Mouse (Mus musculus) hindbrain, postnatal 0 days (tissue): Measurements from ENCODE around the gene Fau. TPM values are rescaled to one million over a fixed set of nuclear protein-coding genes. Genes with fewer than 3 reads are reported as not detected.

Experiments
- ATAC-seq: fragments of 200-750 bp; cut with Nextera tagmentation; 2 replicates; pipeline ENCODE4 v1.8.0; 2017; ENCODE audit warnings: mild to moderate bottlenecking, moderate TSS enrichment, moderate library complexity
- DNase-seq: peaks from one replicate; pipeline ENCODE4 v3.0.0-alpha.2; 2015; ENCODE audit warnings: low spot score
- H3K27ac ChIP-seq: fragments of 300-500 bp; sonication (generic); 2 replicates; pipeline ENCODE4 v1.5.1; 2014; ENCODE audit warnings: mild to moderate bottlenecking
- H3K27me3 ChIP-seq: fragments of 300-500 bp; sonication (generic); 2 replicates; pipeline ENCODE4 v1.6.1; 2014; ENCODE audit warnings: low read length, mixed read lengths; ENCODE audit not compliant: insufficient read depth
- H3K36me3 ChIP-seq: fragments of 300-500 bp; sonication (generic); 2 replicates; pipeline ENCODE4 v1.6.1; 2014; ENCODE audit warnings: low read length, mixed read lengths; ENCODE audit not compliant: insufficient read depth
- H3K4me1 ChIP-seq: fragments of 300-500 bp; sonication (generic); 2 replicates; pipeline ENCODE4 v1.6.1; 2014; ENCODE audit warnings: antibody characterized with exemption, low read length, mixed read lengths; ENCODE audit not compliant: insufficient read depth
- H3K4me2 ChIP-seq: fragments of 300-500 bp; sonication (generic); 2 replicates; pipeline ENCODE4 v1.6.1; 2014; ENCODE audit warnings: low read depth, mild to moderate bottlenecking, low read length, moderate library complexity, mixed read lengths
- H3K4me3 ChIP-seq: fragments of 300-500 bp; sonication (generic); 2 replicates; pipeline ENCODE4 v1.5.1; 2014; ENCODE audit warnings: low read length
- H3K9ac ChIP-seq: fragments of 300-500 bp; sonication (generic); replicated peaks from 2 replicates; pipeline ENCODE4 v1.6.1; 2014; ENCODE audit warnings: mild to moderate bottlenecking, low read length, moderate library complexity, mixed read lengths
- H3K9me3 ChIP-seq: fragments of 300-500 bp; sonication (generic); 2 replicates; pipeline ENCODE4 v1.6.1; 2016; ENCODE audit warnings: low read length, mixed read lengths
- CTCF ChIP-seq: IDR thresholded peaks from 2 replicates; pipeline ENCODE4 v1.5.1; 2016; ENCODE audit warnings: antibody characterized with exemption, control low read depth, low read depth
- WGBS: fragments of 180-500 bp; shearing (Covaris S2); extraction: QIAGEN DNeasy Blood & Tissue Kit; methylation state at CpG from one replicate; pipeline ENCODE4 v1.1.7; 2014; 5-methylcytosine and 5-hydroxymethylcytosine counted together
- polyA plus RNA-seq: library from polyadenylated mRNA; unstranded; fragments of >200 nt; fragmentation: Nextera tagmentation; extraction: Ambion mirVana; gene quantifications from 2 replicates; pipeline ENCODE4 v1.2.1, GENCODE M21; 2015
- total RNA-seq: library from RNA; depleted of rRNA; stranded (reverse); fragments of >200 nt; gene quantifications from 2 replicates; pipeline ENCODE4 v1.2.3, GENCODE M21; 2014

Fau gene
- total and polyA plus RNA-seq, 2 experiments from 2014 or later: 668 to 787 TPM

DNA sequence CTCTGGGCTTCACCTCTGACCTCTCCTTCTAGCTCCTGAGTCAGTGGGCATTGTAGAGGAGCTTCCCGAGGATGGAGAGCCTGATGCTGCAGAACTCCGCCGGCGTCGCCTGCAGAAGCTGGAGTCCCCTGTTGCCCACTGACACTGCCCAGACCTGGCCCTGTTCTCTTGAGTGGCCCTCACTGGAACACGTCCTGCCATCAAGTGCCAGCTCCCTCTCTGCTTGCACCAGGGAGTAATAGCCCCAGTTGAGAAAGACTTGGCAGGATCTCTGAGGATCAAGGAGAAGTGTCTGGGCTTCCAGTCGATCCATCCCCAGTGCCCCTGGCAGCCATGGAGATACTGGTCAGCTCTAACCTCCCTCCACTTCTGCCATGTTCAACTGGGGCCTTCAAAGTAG, 5.1 kb upstream of the Fau start:
- no peak overlapping the region for H3K9ac ChIP-seq
- WGBS: 81% methylated on average over 7 of the region's 7 CpGs
- H3K4me2 ChIP-seq: no peak overlapping the region
- H3K27me3 ChIP-seq: no peaks in the 10 kb centered on the region
- peaks cover 12% of the 10 kb centered on the region for H3K4me1 ChIP-seq
- no peak overlapping the region for H3K4me3 ChIP-seq
- DNase-seq: no peak
- H3K27ac ChIP-seq: no peak overlapping the region
- H3K9me3 ChIP-seq: no peaks in the 10 kb centered on the region
- TF ChIP-seq CTCF: no peak
- peaks cover 70% of the 10 kb centered on the region for H3K36me3 ChIP-seq
- ATAC-seq: no peak

- H3K36me3 ChIP-seq: peaks cover 61% of the 10 kb centered on the region
- H3K4me1 ChIP-seq: peaks cover 11% of the 10 kb centered on the region
- H3K4me3 ChIP-seq: no peak overlapping the region
- no peak overlapping the region for H3K4me2 ChIP-seq
- no peak overlapping the region for H3K27ac ChIP-seq
- no peak for TF ChIP-seq CTCF
- DNase-seq (no peak), ATAC-seq (no peak)
- no peaks in the 10 kb centered on the region for H3K27me3 ChIP-seq
- WGBS: 87% methylated on average over 5 of the region's 5 CpGs
- H3K9ac ChIP-seq: no peak overlapping the region
- H3K9me3 ChIP-seq: no peaks in the 10 kb centered on the region
These were observed 3.3 kb upstream of the Fau start for GRCm38 (mm10) chr19:6054296-6054695.

GRCm38 (mm10) chr19:6056696-6057095, 948 bp upstream of the Fau start:
- H3K4me1 ChIP-seq: peaks cover 11% of the 10 kb centered on the region
- TF ChIP-seq CTCF: no peak
- H3K4me3 ChIP-seq: peak overlapping the region; percentile 88
- no peak overlapping the region for H3K27ac ChIP-seq
- WGBS: 60% methylated on average over 4 of the region's 4 CpGs
- H3K4me2 ChIP-seq: peak overlapping the region; percentile 86
- DNase-seq (no peak), ATAC-seq (no peak)
- peaks cover 41% of the 10 kb centered on the region for H3K36me3 ChIP-seq
- no peaks in the 10 kb centered on the region for H3K9me3 ChIP-seq
- no peaks in the 10 kb centered on the region for H3K27me3 ChIP-seq
- H3K9ac ChIP-seq: peak overlapping the region; percentile 86; the same call in 1 of the 2 replicates

GRCm38 (mm10) chr19:6058513-6058912, 869 bp downstream of the Fau start:
- 40% methylated on average over 5 of the region's 5 CpGs for WGBS

DNA sequence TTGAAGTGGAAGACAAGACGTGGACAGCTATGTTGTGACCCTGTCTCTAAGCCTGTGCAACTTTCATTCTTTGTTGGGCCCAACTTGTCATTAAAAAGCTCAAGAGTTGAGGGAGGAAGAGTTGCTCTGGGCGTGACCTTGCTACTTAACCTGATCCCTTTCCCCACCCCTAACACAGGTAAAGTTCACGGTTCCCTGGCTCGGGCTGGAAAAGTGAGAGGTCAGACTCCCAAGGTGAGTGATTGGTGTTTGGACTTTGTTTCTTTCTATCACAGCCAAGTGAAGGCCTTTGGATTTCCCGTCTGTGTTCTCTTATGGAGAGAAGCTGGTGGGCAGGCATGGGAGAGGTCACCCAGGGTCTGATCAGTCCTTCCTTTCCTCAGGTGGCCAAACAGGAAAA, 1.3 kb downstream of the Fau start:
- DNase-seq: no peak
- 81% methylated on average over 5 of the region's 5 CpGs for whole genome bisulfite sequencing
- Histone ChIP-seq H3K27ac (no peak overlapping the region), H3K4me1 (peaks cover 18% of the 10 kb centered on the region), H3K36me3 (peaks cover 20% of the 10 kb centered on the region), H3K9me3 (no peaks in the 10 kb centered on the region), H3K4me3 (peak overlapping the region; percentile 88), H3K4me2 (peak overlapping the region; percentile 86), H3K27me3 (no peaks in the 10 kb centered on the region), H3K9ac (peak overlapping the region; percentile 86; the same call in 1 of the 2 replicates)
- no peak for ATAC-seq
- no peak for TF ChIP-seq CTCF

More at GRCm38 (mm10) chr19:6058513-6058912, 869 bp downstream of the Fau start:
- no peaks in the 10 kb centered on the region for H3K27me3 ChIP-seq
- peak overlapping the region; percentile 80; the same call in 1 of the 2 replicates for H3K27ac ChIP-seq
- no peak for DNase-seq
- peaks cover 24% of the 10 kb centered on the region for H3K36me3 ChIP-seq
- no peak for ATAC-seq
- no peak for TF ChIP-seq CTCF
- peak overlapping the region; percentile 86 for H3K4me2 ChIP-seq
- H3K9me3 ChIP-seq: no peaks in the 10 kb centered on the region
- H3K4me1 ChIP-seq: peaks cover 18% of the 10 kb centered on the region
- peak overlapping the region; percentile 86 for H3K9ac ChIP-seq
- peak overlapping the region; percentile 88 for H3K4me3 ChIP-seq

- peaks cover 19% of the 10 kb centered on the region for H3K4me1 ChIP-seq
- H3K9ac ChIP-seq: peak within 1 kb of the TSS; percentile 99
- H3K36me3 ChIP-seq: peaks cover 4% of the 10 kb centered on the region; the same call in 1 of the 2 replicates
- H3K4me2 ChIP-seq: peak within 1 kb of the TSS; percentile 100
- under 1% methylated on average over 57 of the region's 58 CpGs for WGBS
- H3K27me3 ChIP-seq: no peaks in the 10 kb centered on the region
- no peaks in the 10 kb centered on the region for H3K9me3 ChIP-seq
- no peak; the same call in 1 of the 2 replicates for TF ChIP-seq CTCF
- DNase-seq (peak; percentile 97), ATAC-seq (peak; percentile 80)
- peak within 1 kb of the TSS; percentile 88 for H3K27ac ChIP-seq
- peak within 1 kb of the TSS; percentile 57 for H3K4me3 ChIP-seq
These were observed 3.4 kb downstream of the Fau start, which contains the start of gene Znhit2 for GRCm38 (mm10) chr19:6061021-6061533. Gene Znhit2, plus strand, starts transcription at chr19:6061192.

GRCm38 (mm10) chr19:6061641-6062302, 4.1 kb downstream of the Fau start:
- H3K9me3 ChIP-seq: no peaks in the 10 kb centered on the region
- H3K27ac ChIP-seq: peak overlapping the region; percentile 88
- H3K36me3 ChIP-seq: peaks cover 4% of the 10 kb centered on the region; the same call in 1 of the 2 replicates
- H3K4me2 ChIP-seq: peak overlapping the region; percentile 100
- peak; percentile 61 for DNase-seq
- under 1% methylated on average over 44 of the region's 44 CpGs for WGBS
- no peaks in the 10 kb centered on the region for H3K27me3 ChIP-seq
- ATAC-seq: peak; percentile 6; the same call in 1 of the 2 replicates
- H3K4me1 ChIP-seq: peaks cover 21% of the 10 kb centered on the region
- H3K9ac ChIP-seq: peak overlapping the region; percentile 99
- H3K4me3 ChIP-seq: peak overlapping the region; percentile 57
- TF ChIP-seq CTCF: no peak
